ENCODE assay signal across 8 mouse cellular contexts in the genomic region with DNA sequence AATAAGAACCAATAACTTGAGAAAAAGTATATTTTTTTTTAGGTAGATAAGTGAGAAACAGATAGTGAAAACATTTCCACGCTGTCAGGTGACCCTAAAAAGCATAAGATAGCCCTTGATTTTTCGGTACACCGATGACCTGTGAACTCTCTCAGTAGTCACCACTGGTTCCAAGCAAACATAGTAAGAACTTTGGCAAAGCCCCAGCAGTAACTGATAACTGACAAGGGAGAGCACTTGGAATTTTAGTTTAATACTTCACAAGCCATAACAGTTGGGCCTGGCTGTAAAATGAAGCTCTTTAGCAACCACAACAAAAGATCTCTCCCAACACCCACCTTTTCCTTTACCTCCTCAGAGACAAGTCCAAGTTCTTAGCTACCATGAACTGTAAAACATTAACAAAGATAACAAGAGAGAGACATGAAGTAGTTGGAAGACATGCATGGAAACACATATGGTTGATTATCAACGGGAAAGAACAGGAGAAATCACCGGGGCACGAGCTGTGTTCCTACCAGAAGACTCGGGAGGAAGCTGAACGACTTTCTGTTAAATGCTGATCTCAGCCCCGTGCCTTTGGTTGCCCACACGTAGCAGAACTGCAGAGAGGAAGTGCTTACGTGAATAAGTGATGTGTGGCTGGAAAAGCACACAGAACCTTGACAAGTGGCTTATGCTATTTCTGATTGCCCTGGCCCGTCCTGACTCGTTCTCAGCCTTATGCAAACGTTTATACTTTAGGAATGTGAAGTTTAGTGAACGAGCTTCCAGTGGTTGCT. TPM values are rescaled to one million over a fixed set of nuclear protein-coding genes. Genes with fewer than 3 reads are reported as not detected.
DNase-seq lines count a peak whose midpoint lies in the region; ATAC-seq and TF ChIP-seq lines count a peak whose summit lies in the region.

No protein-coding gene starts in this region.

- no peak overlapping the region for H3K27ac ChIP-seq in lung, embryonic 14.5 days (ENCODE audit: low read depth)
- peak overlapping the region; percentile 57 for H3K27ac ChIP-seq in liver, postnatal 0 days (ENCODE audit: low read depth)
- no peak overlapping the region for H3K27ac ChIP-seq in forebrain, embryonic 11.5 days (ENCODE audit: low read depth, low read length)
- no peak overlapping the region for H3K27ac ChIP-seq in heart, embryonic 11.5 days (ENCODE audit: low read depth, low read length)

- no peak overlapping the region for H3K4me3 ChIP-seq in lung, embryonic 14.5 days (ENCODE audit: low read depth, low read length)
- H3K4me3 ChIP-seq in lung, adult 2 months (replicated peaks; ENCODE audit: extremely low read depth, low read depth, low read length): no peak overlapping the region
- H3K4me3 ChIP-seq in liver, postnatal 0 days (ENCODE audit: low read depth, low read length): no peak overlapping the region
- H3K4me3 ChIP-seq in forebrain, embryonic 11.5 days (ENCODE audit: low read depth, low read length): no peak overlapping the region
- H3K4me3 ChIP-seq in heart, embryonic 11.5 days (ENCODE audit: low read depth, low read length): no peak overlapping the region

- no peak for TF ChIP-seq EP300 in liver, postnatal 0 days (IDR thresholded peaks at IDR 0.05; ENCODE audit: low read depth)

- peaks cover 7% of the 10 kb centered on the region; the same call in 1 of the 2 replicates for H3K4me1 ChIP-seq in lung, embryonic 14.5 days (ENCODE audit: insufficient read depth)
- peaks cover 5% of the 10 kb centered on the region for H3K4me1 ChIP-seq in lung, adult 2 months (ENCODE audit: control insufficient read depth, insufficient read depth, low read length)
- peaks cover 15% of the 10 kb centered on the region for H3K4me1 ChIP-seq in liver, postnatal 0 days (ENCODE audit: insufficient read depth)
- peaks cover 2% of the 10 kb centered on the region; the same call in 1 of the 2 replicates for H3K4me1 ChIP-seq in forebrain, embryonic 11.5 days (replicated peaks; ENCODE audit: control insufficient read depth, insufficient read depth, low read length)
- H3K4me1 ChIP-seq in heart, embryonic 11.5 days (ENCODE audit: control insufficient read depth, insufficient read depth, low read length): peaks cover 3% of the 10 kb centered on the region; the same call in 1 of the 2 replicates

- H3K27me3 ChIP-seq in lung, embryonic 14.5 days (ENCODE audit: insufficient read depth, low read length): no peaks in the 10 kb centered on the region
- no peaks in the 10 kb centered on the region for H3K27me3 ChIP-seq in liver, postnatal 0 days (ENCODE audit: insufficient read depth, low read length)
- no peaks in the 10 kb centered on the region for H3K27me3 ChIP-seq in forebrain, embryonic 11.5 days (ENCODE audit: control insufficient read depth, insufficient read depth, low read length)
- H3K27me3 ChIP-seq in heart, embryonic 11.5 days (ENCODE audit: control insufficient read depth, insufficient read depth, low read length): no peaks in the 10 kb centered on the region

- TF ChIP-seq CTCF in lung, embryonic 14.5 days (IDR thresholded peaks at IDR 0.05; ENCODE audit: low read depth): no peak
- no peak for TF ChIP-seq CTCF in lung, adult 2 months (IDR thresholded peaks at IDR 0.05; ENCODE audit: insufficient read depth, low read length)
- TF ChIP-seq CTCF in liver, postnatal 0 days (IDR thresholded peaks at IDR 0.05; ENCODE audit: low read depth): no peak

- TF ChIP-seq POLR2A in lung, adult 2 months (IDR thresholded peaks at IDR 0.05; ENCODE audit: borderline replicate concordance, extremely low read depth, low read depth, low read length): no peak

- no peak overlapping the region for H3K9ac ChIP-seq in lung, embryonic 14.5 days
- H3K9ac ChIP-seq in liver, postnatal 0 days (replicated peaks): no peak overlapping the region
- H3K9ac ChIP-seq in forebrain, embryonic 11.5 days (ENCODE audit: low read length): no peak overlapping the region
- no peak overlapping the region for H3K9ac ChIP-seq in heart, embryonic 11.5 days (ENCODE audit: low read depth, low read length)

- H3K36me3 ChIP-seq in lung, embryonic 14.5 days (ENCODE audit: insufficient read depth): no peaks in the 10 kb centered on the region
- H3K36me3 ChIP-seq in liver, postnatal 0 days (replicated peaks; ENCODE audit: insufficient read depth, low read length): no peaks in the 10 kb centered on the region
- H3K36me3 ChIP-seq in forebrain, embryonic 11.5 days (ENCODE audit: control insufficient read depth, insufficient read depth, low read length): no peaks in the 10 kb centered on the region; the same call in 1 of the 2 replicates
- H3K36me3 ChIP-seq in heart, embryonic 11.5 days (ENCODE audit: control insufficient read depth, insufficient read depth, low read length): no peaks in the 10 kb centered on the region

- DNase-seq in lung, embryonic 14.5 days: peak; percentile 44
- DNase-seq in lung, adult 2 months: no peak
- DNase-seq in liver, postnatal 0 days: no peak
- peak; percentile 55 for DNase-seq in thymus, postnatal 14 days
- no peak for DNase-seq in forebrain, embryonic 11.5 days (ENCODE audit: low spot score)

- 25% methylated on average over 15 of the region's 15 CpGs for WGBS in lung, embryonic 14.5 days
- 24% methylated on average over 15 of the region's 15 CpGs for WGBS in lung, adult 2 months
- WGBS in liver, postnatal 0 days (ENCODE audit: insufficient replicate concordance): 18% methylated on average over 15 of the region's 15 CpGs
- 89% methylated on average over 15 of the region's 15 CpGs for WGBS in forebrain, embryonic 11.5 days
- WGBS in heart, embryonic 11.5 days (ENCODE audit: insufficient replicate concordance): 57% methylated on average over 15 of the region's 15 CpGs

- no peak for ATAC-seq in lung, embryonic 14.5 days (ENCODE audit: insufficient read depth)
- ATAC-seq in hematopoietic stem cell, adult 5-6 weeks (replicated peaks in 1 of 2; ENCODE audit: insufficient read depth in 1 of 2, low FRiP score in 2 of 2, low TSS enrichment in 1 of 2, low read depth in 1 of 2, poor library complexity in 2 of 2, severe bottlenecking in 2 of 2): peak; percentile 86 to 96
- peak; percentile 29; the same call in 1 of the 2 replicates for ATAC-seq in liver, postnatal 0 days
- no peak for ATAC-seq in forebrain, embryonic 11.5 days (replicated peaks; ENCODE audit: low FRiP score)
- ATAC-seq in cerebellum, adult (ENCODE audit: insufficient number of reproducible peaks, low FRiP score, low TSS enrichment): no peak
- ATAC-seq in heart, embryonic 11.5 days (replicated peaks; ENCODE audit: insufficient number of reproducible peaks, low FRiP score, low TSS enrichment): no peak

- H3K9me3 ChIP-seq in lung, embryonic 14.5 days (ENCODE audit: low read depth, low read length): no peaks in the 10 kb centered on the region
- H3K9me3 ChIP-seq in liver, postnatal 0 days (ENCODE audit: low read length): no peaks in the 10 kb centered on the region
- H3K9me3 ChIP-seq in forebrain, embryonic 11.5 days (ENCODE audit: control insufficient read depth, low read length): no peaks in the 10 kb centered on the region
- no peaks in the 10 kb centered on the region for H3K9me3 ChIP-seq in heart, embryonic 11.5 days (replicated peaks; ENCODE audit: control insufficient read depth, low read length)

- H3K4me2 ChIP-seq in lung, embryonic 14.5 days: no peak overlapping the region
- H3K4me2 ChIP-seq in liver, postnatal 0 days (ENCODE audit: low read depth, low read length): peak overlapping the region; percentile 35; the same call in 1 of the 2 replicates
- no peak overlapping the region for H3K4me2 ChIP-seq in forebrain, embryonic 11.5 days (ENCODE audit: low read depth, low read length, severe bottlenecking)
- no peak overlapping the region for H3K4me2 ChIP-seq in heart, embryonic 11.5 days

RNA-seq across cellular contexts. Expression of gene Ston2, which starts 53.8 kb away (rescaled TPM):
- 8.7 and 10.6 TPM in 2 replicates for polyA plus RNA-seq in lung, embryonic 14.5 days (2014; fragmentation: Nextera tagmentation; extraction: Ambion mirVana)
- 22.2 and 23.7 TPM in 2 replicates for polyA plus RNA-seq in lung, adult 2 months (2012; rRNA removed)
- 0.81 and 0.94 TPM in 2 replicates for total RNA-seq in hematopoietic stem cell, adult 5-6 weeks (2017)
- polyA plus RNA-seq in liver, postnatal 0 days (2015; fragmentation: Nextera tagmentation; extraction: Ambion mirVana): 5.5 and 5.6 TPM in 2 replicates
- 13.7 and 16.5 TPM in 2 replicates for polyA plus RNA-seq in forebrain, embryonic 11.5 days (2014; fragmentation: Nextera tagmentation; extraction: Ambion mirVana)
- 3.5 and 6.7 TPM in 2 replicates for polyA plus RNA-seq in heart, embryonic 11.5 days (2014; fragmentation: Nextera tagmentation; extraction: Ambion mirVana)

Comparison
In these comparisons a context has a peak if more than half of its experiments do, and no peak if none do; other contexts are left out.
1. DNase-seq: peak in lung, embryonic 14.5 days (single experiment) and thymus, postnatal 14 days (single experiment); none in lung, adult 2 months (single experiment), liver, postnatal 0 days (single experiment) and forebrain, embryonic 11.5 days (single experiment).
2. ATAC-seq: peak in hematopoietic stem cell, adult 5-6 weeks (2 of 2) and liver, postnatal 0 days (single experiment); none in lung, embryonic 14.5 days (single experiment), forebrain, embryonic 11.5 days (single experiment), cerebellum, adult (single experiment) and heart, embryonic 11.5 days (single experiment).